Mouse (Mus musculus): ENCODE measurements around the gene Trim7. TPM values are rescaled to one million over a fixed set of nuclear protein-coding genes. Genes with fewer than 3 reads are reported as not detected.
A peak's percentile ranks its signal among the peaks of the same experiment; 100 is the strongest.

The Trim7 gene
- polyA plus RNA-seq, 1 experiment, result 1.2 TPM

DNA sequence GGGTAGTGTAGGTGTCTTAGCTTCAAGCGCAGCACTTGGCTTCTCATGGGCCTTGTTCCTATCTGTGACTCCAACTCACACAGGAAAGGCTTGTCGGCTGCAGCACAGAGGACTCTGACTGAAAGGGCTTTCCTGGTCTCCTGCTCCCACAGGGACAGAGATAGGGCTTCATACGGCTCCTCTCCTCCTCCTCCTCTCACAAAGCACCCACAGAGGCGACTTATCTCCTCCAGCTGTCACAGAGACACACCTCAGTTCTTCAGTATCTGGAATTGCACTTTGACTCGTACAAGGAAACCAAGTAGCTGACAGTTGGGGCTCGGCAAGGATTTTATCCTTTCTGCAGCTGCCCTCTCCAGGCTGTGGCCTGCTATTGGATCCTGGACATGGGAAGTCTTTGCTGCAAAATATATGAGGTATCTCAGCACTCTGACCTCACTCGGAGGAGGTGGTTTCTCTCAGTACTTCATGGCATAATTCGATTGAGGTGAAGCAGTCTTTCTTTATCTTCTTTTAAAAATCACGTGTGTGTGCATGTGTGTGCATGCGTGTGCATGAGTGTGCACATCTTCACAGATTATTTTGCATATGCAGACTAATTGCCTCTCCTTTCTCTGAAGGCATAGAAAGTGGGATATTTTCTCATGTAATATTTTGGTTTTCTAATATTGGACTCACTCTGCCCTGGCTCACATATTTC is 47.8 kb downstream of the Trim7 start:
- peak; percentile 72 for TF ChIP-seq GATA1 (IDR thresholded peaks at IDR 0.05; ENCODE audit: low read length)

DNA sequence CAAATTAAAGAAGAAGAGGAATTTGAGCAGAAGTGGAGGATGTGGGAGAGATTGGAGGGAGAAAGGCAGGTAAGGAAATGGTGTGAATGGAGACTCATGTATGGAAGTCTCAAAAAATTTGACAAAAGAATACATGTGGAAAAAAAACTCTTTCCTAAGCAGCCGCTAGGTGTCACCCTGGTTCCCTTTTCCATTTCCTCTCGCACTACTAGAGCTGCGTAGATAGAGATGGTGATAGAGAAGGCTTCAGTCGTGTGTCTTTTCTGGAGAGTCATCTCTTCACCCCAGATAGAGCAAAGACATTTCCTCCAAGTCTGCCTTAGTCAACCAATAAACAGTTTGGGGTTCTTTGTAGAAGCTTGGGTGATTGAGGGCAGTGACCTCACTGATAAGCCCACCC is 48.5 kb downstream of the Trim7 start:
- no peak for TF ChIP-seq GATA1 (IDR thresholded peaks at IDR 0.05; ENCODE audit: low read length)

DNA sequence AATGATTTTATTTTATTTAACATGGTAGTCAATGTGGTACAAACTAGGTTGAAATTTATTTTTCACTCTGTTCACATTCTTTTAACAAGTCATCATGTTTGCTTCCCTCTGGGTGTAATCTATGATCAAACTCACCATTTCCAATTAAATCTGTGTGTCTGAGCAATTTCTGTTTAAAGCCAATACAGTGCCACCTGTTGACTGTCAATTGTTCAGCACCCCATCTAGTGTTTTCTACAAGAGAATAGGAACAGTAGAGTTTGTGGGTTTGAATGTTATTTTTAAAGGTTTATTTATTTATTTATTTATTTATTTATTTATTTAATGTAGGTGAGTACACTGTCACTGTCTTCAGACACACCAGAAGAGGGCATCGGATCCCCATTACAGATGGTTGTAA is 50.7 kb downstream of the Trim7 start:
- TF ChIP-seq GATA1 (IDR thresholded peaks at IDR 0.05; ENCODE audit: low read length), result no peak

DNA sequence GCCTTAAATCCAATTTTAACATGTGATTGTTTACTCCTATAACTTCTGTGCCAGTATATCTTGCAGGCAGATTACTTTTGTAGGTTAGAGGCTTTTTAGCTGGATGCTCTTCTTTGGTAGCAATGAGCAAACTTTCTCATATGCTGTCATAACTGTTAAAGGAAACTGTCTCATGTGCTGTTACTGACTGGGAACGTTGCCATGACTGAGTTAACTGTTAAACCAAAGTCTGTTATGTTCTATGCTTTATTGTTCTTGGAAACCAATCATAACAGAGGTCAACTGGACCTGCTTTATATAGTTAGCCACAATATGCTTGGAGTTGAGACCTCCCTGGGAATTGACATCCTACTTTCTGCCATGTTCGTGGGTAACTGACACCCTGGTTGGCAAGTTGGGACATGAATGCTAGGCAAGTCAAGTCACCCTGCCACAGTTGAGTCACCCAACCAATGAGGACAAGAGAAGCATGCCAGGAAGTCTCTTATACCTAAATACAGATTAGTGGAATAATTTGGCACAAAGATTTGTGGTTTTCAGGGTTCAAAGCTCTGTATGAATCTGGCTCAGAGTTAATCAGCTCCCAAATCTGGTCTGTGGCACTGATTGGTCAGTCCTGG is 73.0 kb downstream of the Trim7 start:
- TF ChIP-seq GATA1 (IDR thresholded peaks at IDR 0.05; ENCODE audit: low read length), result no peak

Other genes starting within 250 kb of the Trim7 start
- gene Rack1, start 25.8 kb upstream of the Trim7 start, polyA plus RNA-seq (2012), result 363 and 5,083 TPM in 2 replicates
- 71.0 and 75.1 TPM in 2 replicates for gene Trim41, start 8.8 kb upstream of the Trim7 start, polyA plus RNA-seq (2012)
- 56.4 and 64.2 TPM in 2 replicates for gene Gm12184, start 515 bp downstream of the Trim7 start, polyA plus RNA-seq (2012)
- 2.2 and 2.4 TPM in 2 replicates for gene Irgm1, start 45.5 kb downstream of the Trim7 start, polyA plus RNA-seq (2012)
- not detected in 2 replicates for gene Gm5431, start 76.1 kb downstream of the Trim7 start, polyA plus RNA-seq (2012)
- gene Psme2b, start 120.0 kb downstream of the Trim7 start, polyA plus RNA-seq (2012), result 0.10 and 0.23 TPM in 2 replicates
- gene Olfr56, start 152.7 kb downstream of the Trim7 start, polyA plus RNA-seq (2012), result 0.02 and 0.03 TPM in 2 replicates
- not detected in 2 replicates for gene 9930111J21Rik1, start 153.3 kb downstream of the Trim7 start, polyA plus RNA-seq (2012)
- not detected in 2 replicates for gene Gm12185, start 166.1 kb downstream of the Trim7 start, polyA plus RNA-seq (2012)
- 0.04 and 0.06 TPM in 2 replicates for gene Tgtp1, start 168.0 kb downstream of the Trim7 start, polyA plus RNA-seq (2012)
- 0.01 and 0.02 TPM in 2 replicates for gene 9930111J21Rik2, start 225.1 kb downstream of the Trim7 start, polyA plus RNA-seq (2012)
- 0.59 and 0.72 TPM in 2 replicates for gene Tgtp2, start 238.1 kb downstream of the Trim7 start, polyA plus RNA-seq (2012)